Mouse (Mus musculus) myocyte (in vitro differentiated cells): ENCODE data around the gene Wdr66.

Source experiments
- CEBPB ChIP-seq: IDR thresholded peaks from 2 replicates; pipeline ENCODE4 v1.6.1; 2011; ENCODE audit warnings: mild to moderate bottlenecking, moderate library complexity; ENCODE audit not compliant: poor library complexity, insufficient read depth, severe bottlenecking
- MYOD1 ChIP-seq, 3 experiments: IDR thresholded peaks; one replicate each; pipeline ENCODE4 v1.6.1; 2011; ENCODE audit warnings: control low read depth in 2 of 3, low read depth in 2 of 3, mild to moderate bottlenecking in 2 of 3, moderate library complexity in 1 of 3; ENCODE audit not compliant: insufficient read length in 2 of 3, control insufficient read depth in 1 of 3
- POLR2A ChIP-seq: IDR thresholded peaks from one replicate; pipeline ENCODE4 v1.6.1; 2011; ENCODE audit warnings: low read depth, mild to moderate bottlenecking, control low read depth, moderate library complexity; ENCODE audit not compliant: insufficient read length
- TCF3 ChIP-seq: IDR thresholded peaks from one replicate; pipeline ENCODE4 v1.6.1; 2011; ENCODE audit warnings: low read depth, control low read depth; ENCODE audit not compliant: insufficient read length
- USF1 ChIP-seq: IDR thresholded peaks from one replicate; pipeline ENCODE4 v1.6.1; 2011; ENCODE audit warnings: low read depth, mild to moderate bottlenecking, control low read depth, moderate library complexity

DNA sequence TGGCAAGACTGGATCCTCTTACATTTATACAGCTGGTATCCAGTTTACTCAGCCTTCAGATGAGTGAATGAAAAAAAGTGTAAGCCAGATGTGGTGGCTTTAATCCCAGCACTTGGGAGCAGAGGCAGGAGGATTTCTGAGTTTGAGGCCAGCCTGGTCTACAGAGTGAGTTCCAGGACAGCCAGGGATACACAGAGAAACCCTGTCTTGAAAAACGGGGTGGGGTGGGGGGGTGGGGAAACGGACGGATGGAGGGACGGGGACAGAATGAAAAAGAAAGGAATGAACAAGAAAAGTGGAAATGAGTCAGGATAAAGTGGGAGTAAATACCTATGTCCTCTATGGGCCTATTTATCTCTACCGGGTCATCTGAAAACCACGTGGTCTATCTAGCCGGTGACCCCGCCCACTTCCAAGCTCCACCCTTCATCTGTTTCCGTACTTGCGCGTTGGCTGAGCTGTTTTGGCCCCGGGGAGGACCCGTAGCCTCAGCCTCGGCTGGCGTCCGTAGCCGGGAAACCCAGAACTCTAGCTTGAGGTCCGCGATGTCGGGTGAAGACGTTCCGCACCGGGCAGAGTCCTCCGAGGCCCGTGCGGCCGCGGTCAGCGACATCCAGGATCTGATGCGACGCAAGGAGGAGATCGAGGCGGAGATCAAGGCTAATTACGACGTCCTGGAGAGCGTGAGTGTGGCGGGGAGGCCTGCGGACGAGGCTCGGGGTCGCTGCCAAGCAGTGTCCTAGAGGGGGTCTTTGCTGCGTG lies 24.0 kb upstream of the Wdr66 start:
- no peak for TF ChIP-seq TCF3
- no peak for TF ChIP-seq CEBPB
- peak; percentile 93 for TF ChIP-seq USF1
- peak; percentile 62 for TF ChIP-seq POLR2A
- TF ChIP-seq MYOD1 (IDR thresholded peaks at IDR 0.05; ENCODE audit: control insufficient read depth in 1 of 3, insufficient read length in 2 of 3, low read depth in 2 of 3) = peak in 1 of 3 experiments; percentile 3
